Mouse (Mus musculus): ENCODE results near the gene H2-DMb2.

GRCm38 (mm10) chr17:34127475-34127874, 15.6 kb upstream of the H2-DMb2 start:
- no peak for TF ChIP-seq CTCF (IDR thresholded peaks at IDR 0.05 in 2 of 3, conservative IDR thresholded peaks at IDR 0.05 in 1 of 3; ENCODE audit: control insufficient read depth in 1 of 3, insufficient read depth in 1 of 3, low read depth in 2 of 3, low read length in 3 of 3, poor library complexity in 1 of 3, severe bottlenecking in 1 of 3)
- TF ChIP-seq KAT2A (conservative IDR thresholded peaks at IDR 0.05; ENCODE audit: low read depth, low read length), result no peak
- no peak for TF ChIP-seq GABPA (IDR thresholded peaks at IDR 0.05; ENCODE audit: low read depth, low read length)
- TF ChIP-seq POLR2AphosphoS2 (IDR thresholded peaks at IDR 0.05; ENCODE audit: low read length), result peak; percentile 43; the same call in 1 of the 2 replicates
- TF ChIP-seq EP300 (IDR thresholded peaks at IDR 0.05; ENCODE audit: low read depth in 1 of 2, low read length in 2 of 2), result no peak
- no peak for TF ChIP-seq POLR2A (IDR thresholded peaks at IDR 0.05; ENCODE audit: control insufficient read depth in 1 of 2, insufficient read depth in 1 of 2, low read depth in 1 of 2, low read length in 2 of 2, poor library complexity in 1 of 2)
